Mouse (Mus musculus) CD8-positive naive resting alpha-beta T cell, adult 57 days (primary cell): Measurements from ENCODE around the gene Parp4. TPM values are rescaled to one million over a fixed set of nuclear protein-coding genes. Genes with fewer than 3 reads are reported as not detected.

Source experiments
- total RNA-seq: library from RNA; stranded (reverse); gene quantifications from one replicate; pipeline ENCODE4 v1.2.4, GENCODE M21; 2023

Parp4 gene
- total RNA-seq: 67.4 TPM

GRCm38 (mm10) chr14:56575416-56575815 lies at the start of gene Parp4, which contains the start of gene Cenpj:
Gene Parp4 (plus strand): TSS chr14:56575619.
Gene Cenpj (minus strand): TSS chr14:56575425.

GRCm38 (mm10) chr14:56667969-56668802 lies 92.8 kb downstream of the Parp4 start, which contains the start of gene Mphosph8:
Gene Mphosph8 (plus strand): TSS chr14:56668248.

Other genes starting within 250 kb of the Parp4 start
- not detected for gene Atp12a, start 210.6 kb upstream of the Parp4 start, total RNA-seq
- gene Rnf17, start 173.0 kb upstream of the Parp4 start, total RNA-seq: not detected
- 18.1 TPM for gene Cenpj, start 194 bp upstream of the Parp4 start, total RNA-seq
- gene Mphosph8, start 92.6 kb downstream of the Parp4 start, total RNA-seq: 34.8 TPM
- gene Pspc1, start 202.7 kb downstream of the Parp4 start, total RNA-seq: 73.8 TPM
- gene Zmym5, start 236.1 kb downstream of the Parp4 start, total RNA-seq: 54.8 TPM